Mouse (Mus musculus) neural tube, embryonic 13.5 days (tissue): Measurements from ENCODE around the gene Olfr1326-ps1. TPM values are rescaled to one million over a fixed set of nuclear protein-coding genes. Genes with fewer than 3 reads are reported as not detected.

Experiments used
- ATAC-seq: fragments of 200-750 bp; cut with Nextera tagmentation; 2 replicates; pipeline ENCODE4 v1.8.0; 2017; ENCODE audit warnings: low read depth, mild to moderate bottlenecking, moderate TSS enrichment, moderate library complexity
- H3K27ac ChIP-seq: fragments of 300-500 bp; sonication (generic); replicated peaks from 2 replicates; pipeline ENCODE4 v1.5.1; 2015; ENCODE audit warnings: moderate library complexity, mild to moderate bottlenecking, inconsistent platforms
- H3K27me3 ChIP-seq: fragments of 300-500 bp; sonication (generic); 2 replicates; pipeline ENCODE4 v1.6.1; 2015; ENCODE audit warnings: mild to moderate bottlenecking, inconsistent platforms
- H3K36me3 ChIP-seq: fragments of 300-500 bp; sonication (generic); 2 replicates; pipeline ENCODE4 v1.6.1; 2015; ENCODE audit warnings: mild to moderate bottlenecking, inconsistent platforms
- H3K4me1 ChIP-seq: fragments of 300-500 bp; sonication (generic); replicated peaks from 2 replicates; pipeline ENCODE4 v1.6.1; 2015; ENCODE audit warnings: inconsistent platforms
- H3K4me2 ChIP-seq: fragments of 300-500 bp; sonication (generic); 2 replicates; pipeline ENCODE4 v1.6.1; 2015; ENCODE audit warnings: inconsistent platforms, mild to moderate bottlenecking, moderate library complexity
- H3K4me3 ChIP-seq: fragments of 300-500 bp; sonication (generic); 2 replicates; pipeline ENCODE4 v1.5.1; 2015; ENCODE audit warnings: mild to moderate bottlenecking, inconsistent platforms
- H3K9ac ChIP-seq: fragments of 300-500 bp; sonication (generic); 2 replicates; pipeline ENCODE4 v1.6.1; 2015; ENCODE audit warnings: moderate library complexity, mild to moderate bottlenecking, inconsistent platforms
- H3K9me3 ChIP-seq: fragments of 300-500 bp; sonication (generic); 2 replicates; pipeline ENCODE4 v1.6.1; 2016; ENCODE audit warnings: inconsistent platforms
- WGBS: fragments of 180-500 bp; shearing (Covaris S2); methylation state at CpG from one replicate; pipeline ENCODE4 v1.1.7; 2015; 5-methylcytosine and 5-hydroxymethylcytosine counted together
- polyA plus RNA-seq: library from polyadenylated mRNA; unstranded; fragments of >200 nt; fragmentation: Nextera tagmentation; extraction: Ambion mirVana; gene quantifications from 2 replicates; pipeline ENCODE4 v1.2.1, GENCODE M21; 2015

The Olfr1326-ps1 gene
- polyA plus RNA-seq, result not detected in 2 replicates

- no peaks in the 10 kb centered on the region for H3K9me3 ChIP-seq
- no peaks in the 10 kb centered on the region for H3K36me3 ChIP-seq
- no peak within 1 kb of the TSS for H3K9ac ChIP-seq
- H3K4me1 ChIP-seq, result no peaks in the 10 kb centered on the region
- no peaks in the 10 kb centered on the region for H3K27me3 ChIP-seq
- no peak within 1 kb of the TSS for H3K27ac ChIP-seq
- no peak within 1 kb of the TSS for H3K4me3 ChIP-seq
- no peak for ATAC-seq
- H3K4me2 ChIP-seq, result no peak within 1 kb of the TSS
These were observed at the start of gene Olfr1326-ps1 for GRCm38 (mm10) chrX:74574788-74575187. Gene Olfr1326-ps1 (minus strand): TSS chrX:74574888.

GRCm38 (mm10) chrX:74592379-74592778 is 17.7 kb upstream of the Olfr1326-ps1 start, which contains the start of gene Olfr1325:
Gene Olfr1325 (plus strand): TSS chrX:74592679.
- Histone ChIP-seq H3K36me3 (no peaks in the 10 kb centered on the region), H3K27ac (no peak within 1 kb of the TSS), H3K4me3 (no peak within 1 kb of the TSS), H3K4me1 (no peaks in the 10 kb centered on the region), H3K4me2 (no peak within 1 kb of the TSS), H3K27me3 (no peaks in the 10 kb centered on the region), H3K9ac (no peak within 1 kb of the TSS), H3K9me3 (no peaks in the 10 kb centered on the region)
- ATAC-seq, result no peak
- 91% methylated on average over 2 of the region's 2 CpGs for WGBS

Other genes starting within 250 kb of the Olfr1326-ps1 start
- gene Plxna3, start 245.8 kb downstream of the Olfr1326-ps1 start, polyA plus RNA-seq, result 48.2 and 48.3 TPM in 2 replicates
- gene Lage3, start 221.3 kb downstream of the Olfr1326-ps1 start, polyA plus RNA-seq, result 70.6 and 80.4 TPM in 2 replicates
- 63.6 and 66.3 TPM in 2 replicates for gene Ubl4a, start 201.7 kb downstream of the Olfr1326-ps1 start, polyA plus RNA-seq
- gene Slc10a3, start 201.5 kb downstream of the Olfr1326-ps1 start, polyA plus RNA-seq, result 6.8 and 8.4 TPM in 2 replicates
- 32.0 and 34.4 TPM in 2 replicates for gene Fam3a, start 181.6 kb downstream of the Olfr1326-ps1 start, polyA plus RNA-seq
- gene Ikbkg, start 181.6 kb downstream of the Olfr1326-ps1 start, polyA plus RNA-seq, result 16.7 and 16.8 TPM in 2 replicates
- gene G6pdx, start 145.7 kb downstream of the Olfr1326-ps1 start, polyA plus RNA-seq, result 53.6 and 54.0 TPM in 2 replicates
- gene Gm6880, start 93.5 kb downstream of the Olfr1326-ps1 start, polyA plus RNA-seq, result 0.52 TPM in 1 of 2 replicates, not detected in the other
- not detected in 2 replicates for gene Olfr1325, start 17.8 kb upstream of the Olfr1326-ps1 start, polyA plus RNA-seq
- 0.11 TPM in 1 of 2 replicates, not detected in the other for gene Gm5640, start 70.7 kb upstream of the Olfr1326-ps1 start, polyA plus RNA-seq
- gene Gm6890, start 166.0 kb upstream of the Olfr1326-ps1 start, polyA plus RNA-seq, result not detected in 2 replicates